Mouse (Mus musculus) pancreas, adult 10 weeks (tissue): ENCODE results near the gene Ulbp1. TPM values are rescaled to one million over a fixed set of nuclear protein-coding genes. Genes with fewer than 3 reads are reported as not detected.

ENCODE experiments used
- polyA plus RNA-seq: library from polyadenylated mRNA; stranded (reverse); fragments of 350-450 nt; fragmentation: Illumina TruSeq; extraction: RNeasy Lipid Tissue Mini Kit (QIAGEN cat#74804); gene quantifications from one replicate; pipeline ENCODE4 v1.2.3, GENCODE M21; 2015; ENCODE audit warnings: low read depth, low replicate concordance; ENCODE audit not compliant: insufficient read depth

The Ulbp1 gene
- 0.35 TPM for polyA plus RNA-seq

DNA sequence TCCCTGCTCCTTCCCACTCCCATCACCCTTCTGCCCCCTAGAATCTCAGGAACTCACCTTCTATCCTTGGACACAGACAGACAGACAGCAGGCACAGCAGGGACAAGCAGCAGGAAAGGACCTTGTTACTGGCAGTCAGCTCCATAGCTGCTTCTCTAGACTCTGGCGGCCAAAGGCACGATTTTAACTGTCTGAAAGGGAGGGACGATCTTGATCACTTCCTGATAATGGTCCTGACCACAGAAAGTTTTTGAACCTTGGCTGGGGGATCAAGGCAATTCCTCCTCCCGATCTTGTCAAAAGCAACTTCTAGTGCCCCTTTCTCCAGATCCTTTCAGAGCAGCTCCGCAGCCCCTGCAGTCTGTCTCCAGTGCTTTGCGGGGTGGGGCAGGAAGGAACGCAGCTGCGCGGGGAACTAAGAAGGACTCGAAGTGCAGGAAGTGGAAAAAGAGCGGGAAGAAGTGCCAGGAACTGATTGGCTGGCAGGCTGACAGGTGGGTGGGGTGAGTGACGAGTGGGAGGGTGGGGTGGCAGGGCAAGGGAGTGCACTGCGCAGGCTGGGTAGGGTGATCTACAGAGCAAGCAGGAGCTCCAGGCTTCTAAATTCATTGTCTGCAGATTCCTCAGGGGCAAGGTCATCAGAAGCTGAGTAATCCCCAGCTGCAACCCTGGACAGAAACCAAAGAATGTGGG lies at the start of gene Ulbp1:
Gene Ulbp1, minus strand, starts transcription at position 442 of the 693 bp plus-strand sequence.

Other genes starting within 250 kb of the Ulbp1 start
- gene Lrp11, start 116.2 kb upstream of the Ulbp1 start, polyA plus RNA-seq: 5.4 TPM
- gene Nup43, start 193.9 kb upstream of the Ulbp1 start, polyA plus RNA-seq: 2.4 TPM
- gene Pcmt1, start 207.5 kb upstream of the Ulbp1 start, polyA plus RNA-seq: 8.4 TPM
- 5.3 TPM for gene Lats1, start 207.6 kb upstream of the Ulbp1 start, polyA plus RNA-seq